Mouse (Mus musculus) midbrain, embryonic 12.5 days (tissue): ENCODE results near the gene Sh3bp5. TPM values are rescaled to one million over a fixed set of nuclear protein-coding genes. Genes with fewer than 3 reads are reported as not detected.

Experiments used
- ATAC-seq: fragments of 200-750 bp; cut with Nextera tagmentation; 2 replicates; pipeline ENCODE4 v1.8.0; 2017; ENCODE audit warnings: low read depth, moderate TSS enrichment, moderate library complexity; ENCODE audit not compliant: low FRiP score
- H3K27ac ChIP-seq: fragments of 300-500 bp; sonication (generic); replicated peaks from 2 replicates; pipeline ENCODE4 v1.5.1; 2016; ENCODE audit warnings: mild to moderate bottlenecking
- H3K27me3 ChIP-seq: fragments of 300-500 bp; sonication (generic); 2 replicates; pipeline ENCODE4 v1.6.1; 2016; ENCODE audit warnings: mild to moderate bottlenecking
- H3K36me3 ChIP-seq: fragments of 300-500 bp; sonication (generic); 2 replicates; pipeline ENCODE4 v1.6.1; 2016
- H3K4me1 ChIP-seq: fragments of 300-500 bp; sonication (generic); 2 replicates; pipeline ENCODE4 v1.6.1; 2016
- H3K4me2 ChIP-seq: fragments of 300-500 bp; sonication (generic); replicated peaks from 2 replicates; pipeline ENCODE4 v1.6.1; 2016; ENCODE audit warnings: mild to moderate bottlenecking, moderate library complexity
- H3K4me3 ChIP-seq: fragments of 300-500 bp; sonication (generic); 2 replicates; pipeline ENCODE4 v1.5.1; 2016; ENCODE audit warnings: mild to moderate bottlenecking
- H3K9ac ChIP-seq: fragments of 300-500 bp; sonication (generic); replicated peaks from 2 replicates; pipeline ENCODE4 v1.6.1; 2016; ENCODE audit warnings: mild to moderate bottlenecking, moderate library complexity
- H3K9me3 ChIP-seq: fragments of 300-500 bp; sonication (generic); 2 replicates; pipeline ENCODE4 v1.6.1; 2016; ENCODE audit warnings: mild to moderate bottlenecking
- WGBS: fragments of 180-500 bp; shearing (Covaris S2); methylation state at CpG from one replicate; pipeline ENCODE4 v1.1.7; 2016; 5-methylcytosine and 5-hydroxymethylcytosine counted together
- polyA plus RNA-seq: library from polyadenylated mRNA; unstranded; fragments of >200 nt; fragmentation: Nextera tagmentation; extraction: Ambion mirVana; gene quantifications from 2 replicates; pipeline ENCODE4 v1.2.1, GENCODE M21; 2016

Sh3bp5 gene
- polyA plus RNA-seq, 1 experiment from 2014 or later, result 43.3 TPM

DNA sequence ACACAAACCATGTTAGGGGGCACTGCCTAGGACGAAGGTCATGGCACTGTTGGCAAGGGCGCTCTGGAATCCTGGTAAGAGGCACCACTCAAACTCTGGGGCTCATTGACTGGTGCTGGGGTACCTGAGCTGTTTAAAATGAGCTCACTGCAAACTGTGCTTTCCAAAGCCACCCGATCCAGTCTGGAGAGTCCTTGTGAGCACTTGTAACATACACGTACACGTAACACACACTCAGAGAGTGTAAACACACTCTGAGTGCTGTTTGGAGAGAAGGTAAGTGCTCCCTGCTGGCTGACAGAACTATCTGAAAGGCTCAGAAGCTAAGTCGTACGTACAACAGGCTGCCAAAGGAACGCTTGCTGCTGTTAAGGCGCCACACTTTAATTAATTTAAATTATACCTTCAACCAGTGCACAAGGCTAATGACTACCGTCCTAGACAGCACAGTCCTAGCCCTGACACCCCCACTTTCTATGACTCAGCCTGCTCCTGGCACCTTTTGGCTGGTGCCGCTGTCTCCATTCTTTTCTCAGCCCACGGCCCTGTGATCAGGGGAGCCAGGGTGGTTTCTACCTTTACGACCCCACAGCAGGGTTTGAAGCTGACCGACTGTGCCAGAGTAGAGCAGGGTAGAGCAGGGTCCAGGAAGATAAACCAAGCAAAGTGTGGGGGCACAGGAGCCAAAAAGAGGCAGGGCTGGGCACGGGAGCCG lies 18.9 kb downstream of the Sh3bp5 start:
- WGBS, result 86% methylated on average over 16 of the region's 16 CpGs
- no peak overlapping the region for H3K27ac ChIP-seq
- no peak overlapping the region for H3K4me3 ChIP-seq
- ATAC-seq, result no peak
- no peaks in the 10 kb centered on the region for H3K36me3 ChIP-seq
- H3K27me3 ChIP-seq, result no peaks in the 10 kb centered on the region
- H3K4me2 ChIP-seq, result no peak overlapping the region
- H3K9ac ChIP-seq, result no peak overlapping the region
- peaks cover 16% of the 10 kb centered on the region for H3K4me1 ChIP-seq
- H3K9me3 ChIP-seq, result no peaks in the 10 kb centered on the region

DNA sequence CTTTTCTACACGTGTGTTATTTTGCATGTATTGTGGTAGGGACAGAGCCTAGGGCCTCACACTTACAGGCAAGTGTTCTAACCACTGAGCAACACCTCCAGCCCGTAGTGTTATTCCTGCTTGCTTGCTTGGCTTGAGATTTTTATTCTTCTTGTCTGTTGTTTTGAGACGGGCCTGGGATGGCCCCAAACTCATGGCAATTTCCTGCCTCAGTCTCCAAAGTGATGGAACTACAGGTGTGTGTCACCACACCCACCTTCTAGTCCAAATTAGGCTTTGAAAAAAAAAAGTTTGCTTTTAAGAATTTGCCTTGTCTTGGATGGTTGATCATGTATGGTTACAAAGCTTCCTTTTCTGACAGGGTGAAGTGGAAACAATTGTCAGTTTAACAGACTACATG lies 19.5 kb downstream of the Sh3bp5 start:
- no peaks in the 10 kb centered on the region for H3K27me3 ChIP-seq
- H3K27ac ChIP-seq, result no peak overlapping the region
- WGBS, result 79% methylated on average over 3 of the region's 3 CpGs
- no peak overlapping the region for H3K9ac ChIP-seq
- no peak for ATAC-seq
- peaks cover 14% of the 10 kb centered on the region for H3K4me1 ChIP-seq
- H3K4me3 ChIP-seq, result no peak overlapping the region
- no peak overlapping the region for H3K4me2 ChIP-seq
- no peaks in the 10 kb centered on the region for H3K36me3 ChIP-seq
- no peaks in the 10 kb centered on the region for H3K9me3 ChIP-seq

DNA sequence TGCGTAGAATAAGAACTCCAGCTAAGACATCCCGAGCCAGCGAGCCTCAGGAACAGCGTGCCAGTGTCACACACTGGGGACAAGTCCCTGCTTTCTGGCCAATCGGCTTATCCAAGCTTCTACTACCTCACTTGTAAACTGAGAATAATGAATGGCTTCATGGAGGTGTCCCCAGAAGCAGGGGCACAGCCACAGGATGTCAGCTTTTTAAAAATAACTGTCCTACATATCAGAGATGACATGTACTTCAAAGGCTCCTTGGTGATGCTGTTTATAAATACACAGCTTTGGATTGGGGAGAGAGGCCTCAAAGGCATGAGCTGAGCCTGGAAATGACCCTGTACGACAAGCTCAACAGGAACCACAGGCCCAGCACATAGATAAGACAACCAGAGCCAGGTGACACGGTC lies 20.9 kb downstream of the Sh3bp5 start:
- Histone ChIP-seq H3K27ac (no peak overlapping the region), H3K4me3 (no peak overlapping the region), H3K36me3 (peaks cover 8% of the 10 kb centered on the region), H3K9ac (no peak overlapping the region), H3K9me3 (no peaks in the 10 kb centered on the region), H3K4me1 (peaks cover 11% of the 10 kb centered on the region), H3K4me2 (no peak overlapping the region), H3K27me3 (no peaks in the 10 kb centered on the region)
- WGBS, result 83% methylated on average over 7 of the region's 7 CpGs
- ATAC-seq, result no peak

DNA sequence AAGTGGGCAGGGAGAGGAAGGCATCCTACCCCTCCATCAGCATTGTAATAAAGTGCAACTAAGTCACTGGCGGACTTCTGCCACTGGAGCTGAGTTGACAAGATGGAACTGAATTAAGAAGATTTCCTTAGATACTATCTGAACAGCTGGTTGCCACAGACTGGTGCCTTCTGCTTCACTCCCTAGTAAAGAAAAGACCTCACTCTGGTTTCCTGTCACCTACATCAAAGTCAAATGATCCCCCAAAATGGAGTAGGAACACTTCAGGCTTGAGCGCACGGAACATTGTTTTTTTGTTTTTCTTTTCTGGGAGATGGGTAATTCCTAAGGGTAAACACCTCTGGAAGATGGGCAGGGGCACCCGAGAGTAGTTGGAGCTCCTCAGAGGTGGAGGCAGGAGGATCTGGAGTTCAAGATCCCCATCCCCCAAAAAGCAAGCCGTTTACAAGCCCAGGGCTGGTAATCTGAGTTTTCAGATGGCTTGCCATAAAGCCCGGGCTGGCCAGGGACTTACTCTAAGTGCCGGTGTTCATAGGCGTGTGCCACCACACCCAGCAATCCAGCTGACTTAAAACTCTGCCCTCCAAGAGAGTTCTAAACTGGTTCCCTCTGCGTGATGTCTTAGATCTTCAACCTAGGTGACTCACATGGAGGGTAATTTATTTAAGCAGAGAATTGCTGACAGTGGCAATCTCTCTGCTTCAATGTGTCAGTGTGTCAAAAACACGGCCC lies 21.5 kb downstream of the Sh3bp5 start:
- H3K27me3 ChIP-seq, result no peaks in the 10 kb centered on the region
- no peaks in the 10 kb centered on the region for H3K9me3 ChIP-seq
- no peak for ATAC-seq
- 81% methylated on average over 10 of the region's 10 CpGs for WGBS
- no peak overlapping the region for H3K9ac ChIP-seq
- peaks cover 10% of the 10 kb centered on the region for H3K4me1 ChIP-seq
- H3K36me3 ChIP-seq, result peaks cover 8% of the 10 kb centered on the region
- no peak overlapping the region for H3K27ac ChIP-seq
- no peak overlapping the region for H3K4me3 ChIP-seq
- no peak overlapping the region for H3K4me2 ChIP-seq

DNA sequence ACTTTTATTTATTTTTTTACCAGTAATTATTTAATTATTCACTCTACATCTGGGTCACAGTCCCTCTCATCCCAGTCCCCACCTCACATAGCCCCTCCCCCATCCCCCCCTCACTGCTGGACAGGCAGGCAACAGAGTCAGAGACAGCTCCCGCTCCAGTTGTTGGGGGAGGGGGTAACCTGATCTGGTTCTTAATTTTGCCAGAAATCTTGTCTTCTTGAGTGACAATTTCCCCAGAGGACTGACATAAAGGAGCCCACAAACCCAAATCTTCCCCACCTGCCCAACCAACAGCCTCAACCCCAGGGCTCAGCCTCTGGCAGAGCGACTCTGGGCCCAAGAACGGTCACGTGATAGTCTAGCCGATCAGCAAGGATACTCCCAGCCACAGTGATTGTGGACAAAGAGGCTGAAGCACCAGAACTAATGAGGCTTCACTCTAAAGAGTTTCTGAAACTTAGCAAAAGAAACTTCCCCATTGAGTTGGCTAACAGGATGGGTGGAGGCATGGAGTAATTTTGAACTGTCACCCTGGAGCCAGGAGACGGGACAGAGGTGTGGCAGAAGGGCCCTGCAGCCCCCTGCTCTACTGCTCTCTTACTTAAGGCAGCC lies 22.3 kb downstream of the Sh3bp5 start:
- peaks cover 8% of the 10 kb centered on the region for H3K36me3 ChIP-seq
- no peak overlapping the region for H3K9ac ChIP-seq
- H3K4me3 ChIP-seq, result no peak overlapping the region
- no peak overlapping the region for H3K4me2 ChIP-seq
- H3K9me3 ChIP-seq, result no peaks in the 10 kb centered on the region
- peak; percentile 66 for ATAC-seq
- H3K4me1 ChIP-seq, result peaks cover 8% of the 10 kb centered on the region
- 35% methylated on average over 6 of the region's 6 CpGs for WGBS
- no peaks in the 10 kb centered on the region for H3K27me3 ChIP-seq
- H3K27ac ChIP-seq, result no peak overlapping the region

DNA sequence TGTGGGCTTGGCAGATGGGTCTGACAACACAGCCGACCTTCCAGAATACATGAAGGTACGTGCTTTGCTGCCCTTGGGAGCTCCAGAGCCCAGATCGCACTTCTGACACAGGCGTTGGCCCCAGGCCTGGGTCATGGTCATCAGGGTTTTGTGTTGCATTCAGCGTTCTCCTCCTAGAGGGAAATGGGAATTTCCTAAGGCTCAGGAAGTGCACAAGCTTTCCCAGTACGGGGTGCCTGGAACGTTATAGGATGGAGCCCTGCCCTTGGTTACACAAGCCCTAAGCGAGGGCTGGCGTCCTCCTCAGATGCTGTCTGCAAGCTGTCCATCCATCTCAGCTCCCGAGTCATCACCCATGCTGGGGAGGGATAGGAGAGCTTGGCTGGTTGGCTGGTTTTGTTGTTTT lies 23.2 kb downstream of the Sh3bp5 start:
- no peak for ATAC-seq
- H3K36me3 ChIP-seq, result peaks cover 8% of the 10 kb centered on the region
- H3K27me3 ChIP-seq, result no peaks in the 10 kb centered on the region
- H3K9ac ChIP-seq, result no peak overlapping the region
- no peak overlapping the region for H3K4me2 ChIP-seq
- no peaks in the 10 kb centered on the region for H3K9me3 ChIP-seq
- H3K4me1 ChIP-seq, result peaks cover 8% of the 10 kb centered on the region
- WGBS, result 80% methylated on average over 10 of the region's 10 CpGs
- H3K27ac ChIP-seq, result no peak overlapping the region
- H3K4me3 ChIP-seq, result no peak overlapping the region

DNA sequence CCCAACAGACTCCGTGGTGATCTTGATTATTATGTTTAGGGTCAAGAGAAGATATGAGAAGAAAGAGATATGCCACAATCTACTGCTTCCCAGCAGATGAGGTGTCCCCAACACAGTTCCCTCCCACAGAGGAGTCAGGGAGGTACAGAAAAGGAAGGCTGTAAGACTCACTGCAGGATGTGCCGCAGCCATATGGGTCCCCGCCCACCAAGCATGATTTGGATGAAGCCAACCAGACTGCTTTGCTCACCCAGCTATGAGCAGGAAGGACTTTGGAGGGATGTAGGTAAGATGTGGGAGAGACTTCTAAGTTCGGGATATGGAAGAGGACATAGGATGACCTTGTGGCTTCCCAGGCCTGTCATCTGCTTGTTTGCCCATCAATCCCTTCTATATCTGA lies 25.1 kb downstream of the Sh3bp5 start:
- no peak for ATAC-seq
- Histone ChIP-seq H3K4me2 (no peak overlapping the region), H3K4me1 (peaks cover 8% of the 10 kb centered on the region), H3K27me3 (no peaks in the 10 kb centered on the region), H3K9me3 (no peaks in the 10 kb centered on the region), H3K9ac (no peak overlapping the region), H3K4me3 (no peak overlapping the region), H3K36me3 (peaks cover 8% of the 10 kb centered on the region), H3K27ac (no peak overlapping the region)
- 87% methylated on average over 4 of the region's 4 CpGs for WGBS

DNA sequence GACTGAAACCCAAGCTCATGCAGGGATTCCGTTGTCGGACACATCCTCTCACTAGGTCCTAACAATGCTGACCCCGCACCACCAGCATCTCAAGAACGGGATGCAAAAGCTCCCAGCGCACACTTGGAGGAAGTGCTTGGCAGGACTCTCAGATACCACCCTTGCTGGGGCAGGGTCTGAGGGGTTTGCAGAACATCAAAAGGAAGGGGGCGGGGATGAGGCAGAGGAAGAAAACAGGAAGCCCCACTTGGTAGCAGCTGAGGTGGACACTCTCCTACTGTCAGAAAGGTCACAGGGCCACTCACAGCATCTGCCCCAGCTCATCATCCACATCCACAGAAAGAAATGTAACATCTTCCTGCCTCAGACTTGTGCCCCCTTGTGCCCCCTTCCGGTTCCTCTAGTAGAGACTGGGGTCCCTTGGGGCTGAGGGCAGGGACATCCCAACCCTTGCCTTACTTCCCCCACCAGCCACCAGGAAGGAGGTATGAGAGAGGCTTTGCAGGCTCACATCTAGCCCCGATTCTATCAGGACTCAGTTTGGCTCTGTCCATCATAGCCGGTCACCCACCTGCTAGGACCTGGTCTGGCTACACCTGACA lies 25.7 kb downstream of the Sh3bp5 start:
- H3K4me1 ChIP-seq, result peaks cover 8% of the 10 kb centered on the region
- no peak for ATAC-seq
- no peak overlapping the region for H3K9ac ChIP-seq
- no peak overlapping the region for H3K4me3 ChIP-seq
- H3K9me3 ChIP-seq, result no peaks in the 10 kb centered on the region
- H3K27ac ChIP-seq, result no peak overlapping the region
- H3K36me3 ChIP-seq, result peaks cover 8% of the 10 kb centered on the region
- no peaks in the 10 kb centered on the region for H3K27me3 ChIP-seq
- no peak overlapping the region for H3K4me2 ChIP-seq
- WGBS, result 85% methylated on average over 9 of the region's 9 CpGs

DNA sequence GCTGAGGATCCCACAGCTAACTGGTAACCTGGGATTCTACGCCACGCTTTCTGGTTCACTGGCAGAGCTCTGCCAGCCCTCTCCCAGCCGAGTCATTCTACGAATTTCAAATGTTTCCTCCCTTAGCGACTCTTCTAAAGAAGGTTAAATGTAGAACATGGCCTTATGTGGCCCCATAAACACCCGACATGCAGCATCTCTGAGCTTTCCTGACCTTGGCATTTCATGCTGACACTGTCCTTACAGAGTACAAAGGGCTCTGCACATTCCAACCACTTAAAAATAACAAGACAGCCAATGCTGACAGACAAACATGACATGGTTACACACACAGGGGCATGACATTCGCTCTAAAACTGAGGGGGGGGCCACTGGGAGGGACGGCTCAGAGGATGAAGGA lies 27.2 kb downstream of the Sh3bp5 start:
- Histone ChIP-seq H3K27me3 (no peaks in the 10 kb centered on the region), H3K36me3 (peaks cover 8% of the 10 kb centered on the region), H3K4me1 (peaks cover 3% of the 10 kb centered on the region), H3K9ac (no peak overlapping the region), H3K9me3 (no peaks in the 10 kb centered on the region), H3K4me2 (no peak overlapping the region), H3K27ac (no peak overlapping the region), H3K4me3 (no peak overlapping the region)
- WGBS, result 72% methylated on average over 8 of the region's 8 CpGs
- no peak for ATAC-seq

DNA sequence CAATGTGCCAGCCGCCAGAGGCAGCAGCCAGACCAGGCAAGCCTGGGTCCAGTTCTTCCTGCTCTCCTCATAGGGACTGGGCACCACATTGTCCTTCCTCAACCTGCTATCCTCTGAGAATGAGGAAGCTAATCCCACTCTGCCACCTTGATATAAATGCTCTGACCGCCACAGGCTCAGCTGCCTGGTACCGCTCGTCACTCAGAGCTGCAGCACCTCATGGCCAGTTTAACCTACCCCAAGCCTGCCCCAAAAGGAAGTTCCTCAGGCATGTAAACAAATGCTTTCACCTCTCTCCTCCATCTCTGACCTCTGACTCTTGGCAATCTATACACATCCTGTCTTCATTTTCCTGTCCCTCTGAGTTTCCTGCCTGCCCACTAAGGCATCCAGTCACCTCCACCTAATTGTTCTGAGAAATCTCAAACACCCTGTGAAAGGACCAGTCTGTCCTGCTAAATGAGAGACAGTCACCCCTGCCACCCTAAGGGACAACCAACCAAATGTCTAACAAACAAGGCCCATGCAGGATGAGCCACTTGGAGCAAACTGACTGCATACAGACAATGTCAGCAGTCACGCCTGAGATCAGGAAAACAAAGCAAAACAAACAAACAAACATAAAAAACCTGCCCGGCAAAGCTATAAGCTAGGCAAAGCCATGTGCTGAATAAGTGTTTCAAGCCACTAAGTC lies 27.8 kb downstream of the Sh3bp5 start:
- H3K9ac ChIP-seq, result no peak overlapping the region

DNA sequence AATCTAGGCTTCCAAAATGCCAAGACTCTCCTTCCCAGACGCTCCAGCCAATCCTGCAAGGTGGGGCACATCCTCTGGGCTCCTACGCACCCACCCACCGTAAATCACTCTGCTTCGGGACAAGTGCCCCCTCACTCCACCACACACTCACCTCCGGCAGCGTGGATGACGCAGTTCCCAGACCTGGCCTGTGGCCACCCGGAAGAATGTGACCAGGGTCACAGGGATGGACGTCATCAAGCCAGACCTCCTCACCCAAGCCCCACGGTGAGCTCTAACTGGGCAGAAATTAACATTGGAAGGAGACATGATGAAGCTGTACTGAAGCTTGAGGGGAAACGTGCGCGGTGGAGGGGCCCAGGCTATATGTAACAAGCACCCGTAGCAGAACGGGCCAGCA lies 28.7 kb downstream of the Sh3bp5 start:
- H3K4me3 ChIP-seq, result no peak overlapping the region
- no peak overlapping the region for H3K9ac ChIP-seq
- H3K4me2 ChIP-seq, result no peak overlapping the region
- peaks cover 8% of the 10 kb centered on the region for H3K36me3 ChIP-seq
- no peak overlapping the region for H3K27ac ChIP-seq
- WGBS, result 90% methylated on average over 15 of the region's 15 CpGs
- no peaks in the 10 kb centered on the region for H3K9me3 ChIP-seq
- H3K4me1 ChIP-seq, result no peaks in the 10 kb centered on the region
- no peaks in the 10 kb centered on the region for H3K27me3 ChIP-seq
- ATAC-seq, result no peak

More for the DNA sequence above, 27.8 kb downstream of the Sh3bp5 start:
- H3K27ac ChIP-seq, result no peak overlapping the region
- no peak overlapping the region for H3K4me3 ChIP-seq
- H3K36me3 ChIP-seq, result peaks cover 8% of the 10 kb centered on the region
- no peak overlapping the region for H3K4me2 ChIP-seq
- ATAC-seq, result no peak
- WGBS, result 81% methylated on average over 6 of the region's 6 CpGs
- H3K27me3 ChIP-seq, result no peaks in the 10 kb centered on the region
- no peaks in the 10 kb centered on the region for H3K4me1 ChIP-seq
- H3K9me3 ChIP-seq, result no peaks in the 10 kb centered on the region
